Mouse (Mus musculus): ENCODE data around the gene Arntl. TPM values are rescaled to one million over a fixed set of nuclear protein-coding genes. Genes with fewer than 3 reads are reported as not detected.

Gene Arntl
- total RNA-seq, 1 experiment from 2014 or later, result 14.4 TPM

GRCm38 (mm10) chr7:113334036-113334435 lies 126.8 kb downstream of the Arntl start:
- ATAC-seq (replicated peaks in 1 of 2; ENCODE audit: insufficient read depth in 1 of 2, low FRiP score in 2 of 2, low TSS enrichment in 1 of 2, low read depth in 1 of 2, poor library complexity in 2 of 2, severe bottlenecking in 2 of 2), result no peak

GRCm38 (mm10) chr7:113335250-113335649 lies 128.0 kb downstream of the Arntl start:
- no peak for ATAC-seq (replicated peaks in 1 of 2; ENCODE audit: insufficient read depth in 1 of 2, low FRiP score in 2 of 2, low TSS enrichment in 1 of 2, low read depth in 1 of 2, poor library complexity in 2 of 2, severe bottlenecking in 2 of 2)

- ATAC-seq (replicated peaks in 1 of 2; ENCODE audit: insufficient read depth in 1 of 2, low FRiP score in 2 of 2, low TSS enrichment in 1 of 2, low read depth in 1 of 2, poor library complexity in 2 of 2, severe bottlenecking in 2 of 2), result no peak
These were observed 140.0 kb downstream of the Arntl start for GRCm38 (mm10) chr7:113347271-113347670.

GRCm38 (mm10) chr7:113347694-113348093 lies 140.4 kb downstream of the Arntl start:
- no peak for ATAC-seq (replicated peaks in 1 of 2; ENCODE audit: insufficient read depth in 1 of 2, low FRiP score in 2 of 2, low TSS enrichment in 1 of 2, low read depth in 1 of 2, poor library complexity in 2 of 2, severe bottlenecking in 2 of 2)

- ATAC-seq (replicated peaks in 1 of 2; ENCODE audit: insufficient read depth in 1 of 2, low FRiP score in 2 of 2, low TSS enrichment in 1 of 2, low read depth in 1 of 2, poor library complexity in 2 of 2, severe bottlenecking in 2 of 2), result no peak
These were observed 141.8 kb downstream of the Arntl start for GRCm38 (mm10) chr7:113349089-113349488.

Other genes starting within 250 kb of the Arntl start
- gene Btbd10, start 161.9 kb downstream of the Arntl start, total RNA-seq (2017), result 27.8 and 31.7 TPM in 2 replicates
- gene Pth, start 181.1 kb downstream of the Arntl start, total RNA-seq (2017), result not detected in 2 replicates

Data from hematopoietic stem cell, adult 5-6 weeks (primary cell).